Mouse (Mus musculus): ENCODE results near the gene Pdzd2.
"Not testable (repeated sequence)": the region's sequence is repeated elsewhere in the genome, so short reads cannot be mapped to it uniquely, and the experiment has no call there.

Pdzd2 gene

GRCm38 (mm10) chr15:12377800-12378199 lies 361.9 kb downstream of the Pdzd2 start:
- DNase-seq (ENCODE audit: low read depth, low spot score), result no peak

- DNase-seq (ENCODE audit: low read depth, low spot score), result no peak
These were observed 363.1 kb downstream of the Pdzd2 start for GRCm38 (mm10) chr15:12376491-12377069.

GRCm38 (mm10) chr15:12375641-12376311 lies 363.9 kb downstream of the Pdzd2 start:
- peak; percentile 53 for DNase-seq (ENCODE audit: low read depth, low spot score)

GRCm38 (mm10) chr15:12374916-12375315 lies 364.8 kb downstream of the Pdzd2 start:
- DNase-seq (ENCODE audit: low read depth, low spot score), result no peak

- DNase-seq (ENCODE audit: low read depth, low spot score), result no peak
These were observed 365.8 kb downstream of the Pdzd2 start for GRCm38 (mm10) chr15:12373918-12374317.

GRCm38 (mm10) chr15:12373496-12373895 lies 366.2 kb downstream of the Pdzd2 start:
- DNase-seq (ENCODE audit: low read depth, low spot score), result no peak

- peak; percentile 84 for DNase-seq (ENCODE audit: low read depth, low spot score)
These were observed 368.5 kb downstream of the Pdzd2 start for GRCm38 (mm10) chr15:12371183-12371582.

GRCm38 (mm10) chr15:12370096-12370495 lies 369.6 kb downstream of the Pdzd2 start:
- no peak for DNase-seq (ENCODE audit: low read depth, low spot score)

GRCm38 (mm10) chr15:12368850-12369249 lies 370.9 kb downstream of the Pdzd2 start:
- no peak for DNase-seq (ENCODE audit: low read depth, low spot score)

GRCm38 (mm10) chr15:12368357-12368756 lies 371.4 kb downstream of the Pdzd2 start:
- no peak for DNase-seq (ENCODE audit: low read depth, low spot score)

- DNase-seq (ENCODE audit: low read depth, low spot score), result no peak
These were observed 372.2 kb downstream of the Pdzd2 start for GRCm38 (mm10) chr15:12367306-12368080.

- not testable (repeated sequence) for DNase-seq (ENCODE audit: low read depth, low spot score)
These were observed 373.0 kb downstream of the Pdzd2 start for GRCm38 (mm10) chr15:12366580-12367305.

GRCm38 (mm10) chr15:12366072-12366469 lies 373.7 kb downstream of the Pdzd2 start:
- no peak for DNase-seq (ENCODE audit: low read depth, low spot score)

- no peak for DNase-seq (ENCODE audit: low read depth, low spot score)
These were observed 374.2 kb downstream of the Pdzd2 start for GRCm38 (mm10) chr15:12365416-12366071.

GRCm38 (mm10) chr15:12364096-12364495 lies 375.6 kb downstream of the Pdzd2 start:
- no peak for DNase-seq (ENCODE audit: low read depth, low spot score)

- no peak for DNase-seq (ENCODE audit: low read depth, low spot score)
These were observed 377.1 kb downstream of the Pdzd2 start for GRCm38 (mm10) chr15:12362701-12363040.

GRCm38 (mm10) chr15:12362001-12362700 lies 377.6 kb downstream of the Pdzd2 start:
- DNase-seq (ENCODE audit: low read depth, low spot score), result no peak

- DNase-seq (ENCODE audit: low read depth, low spot score), result no peak
These were observed 379.1 kb downstream of the Pdzd2 start for GRCm38 (mm10) chr15:12360519-12361212.

- no peak for DNase-seq (ENCODE audit: low read depth, low spot score)
These were observed 381.3 kb downstream of the Pdzd2 start for GRCm38 (mm10) chr15:12358384-12358783.

GRCm38 (mm10) chr15:12357459-12357858 lies 382.3 kb downstream of the Pdzd2 start:
- no peak for DNase-seq (ENCODE audit: low read depth, low spot score)
